Mouse (Mus musculus): ENCODE results near the gene Rell1.

GRCm38 (mm10) chr5:63961726-63962125 is 7.0 kb downstream of the Rell1 start:
- TF ChIP-seq CTCF (IDR thresholded peaks at IDR 0.05), result no peak
- no peak for TF ChIP-seq EP300 (IDR thresholded peaks at IDR 0.05; ENCODE audit: insufficient read depth, low read depth, low read length)
